Mouse (Mus musculus) limb, embryonic 14.5 days (tissue): Measurements from ENCODE around the gene Snrpd3. TPM values are rescaled to one million over a fixed set of nuclear protein-coding genes. Genes with fewer than 3 reads are reported as not detected.
A peak's percentile ranks its signal among the peaks of the same experiment; 100 is the strongest.

Experiments
- ATAC-seq: fragments of 200-750 bp; cut with Nextera tagmentation; 2 replicates; pipeline ENCODE4 v1.8.0; 2017; ENCODE audit warnings: low read depth, moderate number of reproducible peaks, moderate TSS enrichment; ENCODE audit not compliant: low FRiP score
- DNase-seq: peaks from one replicate; pipeline ENCODE4 v3.0.0-alpha.2; 2015; ENCODE audit warnings: low spot score
- H3K27ac ChIP-seq: fragments of 300-500 bp; sonication (generic); replicated peaks from 2 replicates; pipeline ENCODE4 v1.5.1; 2014; ENCODE audit warnings: low read depth, mild to moderate bottlenecking, low read length, moderate library complexity, mixed read lengths
- H3K27me3 ChIP-seq: fragments of 300-500 bp; sonication (generic); 2 replicates; pipeline ENCODE4 v1.6.1; 2014; ENCODE audit warnings: low read length, mixed read lengths; ENCODE audit not compliant: control insufficient read depth, insufficient read depth
- H3K36me3 ChIP-seq: fragments of 300-500 bp; sonication (generic); 2 replicates; pipeline ENCODE4 v1.6.1; 2014; ENCODE audit warnings: mild to moderate bottlenecking, low read length, moderate library complexity, mixed read lengths; ENCODE audit not compliant: control insufficient read depth, insufficient read depth
- H3K4me1 ChIP-seq: fragments of 300-500 bp; sonication (generic); 2 replicates; pipeline ENCODE4 v1.6.1; 2014; ENCODE audit warnings: antibody characterized with exemption, low read length, mixed read lengths; ENCODE audit not compliant: control insufficient read depth, insufficient read depth
- H3K4me2 ChIP-seq: fragments of 300-500 bp; sonication (generic); replicated peaks from 2 replicates; pipeline ENCODE4 v1.6.1; 2014; ENCODE audit warnings: low read depth, mild to moderate bottlenecking, low read length, moderate library complexity; ENCODE audit not compliant: severe bottlenecking
- H3K4me3 ChIP-seq: fragments of 300-500 bp; sonication (generic); replicated peaks from 2 replicates; pipeline ENCODE4 v1.5.1; 2014; ENCODE audit warnings: low read length
- H3K9ac ChIP-seq: fragments of 300-500 bp; sonication (generic); 2 replicates; pipeline ENCODE4 v1.6.1; 2014; ENCODE audit warnings: mild to moderate bottlenecking, low read depth, low read length, moderate library complexity; ENCODE audit not compliant: severe bottlenecking
- H3K9me3 ChIP-seq: fragments of 300-500 bp; sonication (generic); 2 replicates; pipeline ENCODE4 v1.6.1; 2016; ENCODE audit warnings: low read length; ENCODE audit not compliant: control insufficient read depth
- POLR2A ChIP-seq: fragments of 200-500 bp; IDR thresholded peaks from 2 replicates; pipeline ENCODE4 v1.8.0; 2012; ENCODE audit warnings: inconsistent platforms, mild to moderate bottlenecking, moderate library complexity, borderline replicate concordance; ENCODE audit not compliant: insufficient read depth, insufficient read length; ENCODE audit errors: extremely low read depth
- WGBS: fragments of 180-500 bp; shearing (Covaris S2); extraction: QIAGEN DNeasy Blood & Tissue Kit; methylation state at CpG from one replicate; pipeline ENCODE4 v1.1.7; 2014; 5-methylcytosine and 5-hydroxymethylcytosine counted together
- polyA plus RNA-seq, 2 experiments: library from polyadenylated mRNA; depleted of rRNA in 1 of 2; stranded (reverse) in 1 of 2; unstranded in 1 of 2; fragments of >200 nt; fragmentation: Nextera tagmentation in 1 of 2; extraction: Ambion mirVana in 1 of 2; gene quantifications; 2 replicates each; pipeline versions ENCODE4 v1.2.1 to v1.2.3; 2012 to 2014

Snrpd3 gene
- polyA plus RNA-seq, 2 experiments: 121 to 173 TPM

DNA sequence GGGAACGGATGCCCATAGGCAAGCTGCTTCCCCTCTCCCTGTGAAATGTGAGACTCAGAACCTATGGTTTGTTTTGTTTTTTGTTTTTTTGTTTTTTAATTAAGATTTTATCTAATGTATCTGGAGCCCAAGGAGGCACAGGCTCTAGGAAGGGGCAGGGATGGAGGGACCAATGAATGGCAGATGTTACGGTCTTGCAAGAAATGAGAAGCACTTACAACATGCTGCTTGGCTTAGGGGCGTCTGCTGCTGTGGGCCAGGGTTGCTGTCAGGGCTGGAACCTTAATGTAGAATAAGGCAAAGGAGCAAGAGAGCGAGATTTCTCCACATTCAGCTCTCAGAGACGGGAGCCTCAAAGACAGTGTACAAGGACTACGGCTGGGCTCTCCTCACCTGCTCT, 38.2 kb downstream of the Snrpd3 start:
- Histone ChIP-seq H3K27ac (no peak overlapping the region; the same call in 1 of the 2 replicates), H3K36me3 (no peaks in the 10 kb centered on the region), H3K4me3 (no peak overlapping the region), H3K9ac (no peak overlapping the region), H3K9me3 (no peaks in the 10 kb centered on the region), H3K27me3 (peaks cover 13% of the 10 kb centered on the region), H3K4me1 (peaks cover 26% of the 10 kb centered on the region), H3K4me2 (no peak overlapping the region)
- no peak for TF ChIP-seq POLR2A
- no peak for ATAC-seq
- WGBS: 73% methylated on average over 6 of the region's 6 CpGs
- DNase-seq: no peak

GRCm38 (mm10) chr10:75556026-75556425, 38.7 kb downstream of the Snrpd3 start:
- H3K27ac ChIP-seq: no peak overlapping the region; the same call in 1 of the 2 replicates
- DNase-seq (peak; percentile 27), ATAC-seq (no peak)
- no peak for TF ChIP-seq POLR2A
- H3K9me3 ChIP-seq: no peaks in the 10 kb centered on the region
- peaks cover 17% of the 10 kb centered on the region for H3K27me3 ChIP-seq
- no peak overlapping the region for H3K4me2 ChIP-seq
- H3K9ac ChIP-seq: no peak overlapping the region
- WGBS: 44% methylated on average over 9 of the region's 9 CpGs
- H3K4me3 ChIP-seq: no peak overlapping the region
- H3K36me3 ChIP-seq: no peaks in the 10 kb centered on the region
- peaks cover 26% of the 10 kb centered on the region for H3K4me1 ChIP-seq

- H3K4me1 ChIP-seq: peaks cover 26% of the 10 kb centered on the region
- H3K9ac ChIP-seq: no peak overlapping the region
- TF ChIP-seq POLR2A: no peak
- ATAC-seq (no peak), DNase-seq (no peak)
- no peak overlapping the region for H3K4me3 ChIP-seq
- WGBS: 29% methylated on average over 3 of the region's 3 CpGs
- H3K27me3 ChIP-seq: peaks cover 19% of the 10 kb centered on the region
- no peaks in the 10 kb centered on the region for H3K9me3 ChIP-seq
- H3K27ac ChIP-seq: no peak overlapping the region
- H3K36me3 ChIP-seq: no peaks in the 10 kb centered on the region
- no peak overlapping the region for H3K4me2 ChIP-seq
These were observed 41.2 kb downstream of the Snrpd3 start for GRCm38 (mm10) chr10:75558515-75558914.

- Histone ChIP-seq H3K9ac (peak overlapping the region; percentile 69; the same call in 1 of the 2 replicates), H3K27me3 (peaks cover 19% of the 10 kb centered on the region), H3K4me2 (peak overlapping the region; percentile 99), H3K4me1 (peaks cover 26% of the 10 kb centered on the region), H3K9me3 (no peaks in the 10 kb centered on the region), H3K4me3 (peak overlapping the region; percentile 59), H3K27ac (no peak overlapping the region), H3K36me3 (no peaks in the 10 kb centered on the region)
- 5% methylated on average over 14 of the region's 14 CpGs for WGBS
- no peak for TF ChIP-seq POLR2A
- ATAC-seq (no peak), DNase-seq (no peak)
These were observed 41.8 kb downstream of the Snrpd3 start for GRCm38 (mm10) chr10:75559041-75559675.

DNA sequence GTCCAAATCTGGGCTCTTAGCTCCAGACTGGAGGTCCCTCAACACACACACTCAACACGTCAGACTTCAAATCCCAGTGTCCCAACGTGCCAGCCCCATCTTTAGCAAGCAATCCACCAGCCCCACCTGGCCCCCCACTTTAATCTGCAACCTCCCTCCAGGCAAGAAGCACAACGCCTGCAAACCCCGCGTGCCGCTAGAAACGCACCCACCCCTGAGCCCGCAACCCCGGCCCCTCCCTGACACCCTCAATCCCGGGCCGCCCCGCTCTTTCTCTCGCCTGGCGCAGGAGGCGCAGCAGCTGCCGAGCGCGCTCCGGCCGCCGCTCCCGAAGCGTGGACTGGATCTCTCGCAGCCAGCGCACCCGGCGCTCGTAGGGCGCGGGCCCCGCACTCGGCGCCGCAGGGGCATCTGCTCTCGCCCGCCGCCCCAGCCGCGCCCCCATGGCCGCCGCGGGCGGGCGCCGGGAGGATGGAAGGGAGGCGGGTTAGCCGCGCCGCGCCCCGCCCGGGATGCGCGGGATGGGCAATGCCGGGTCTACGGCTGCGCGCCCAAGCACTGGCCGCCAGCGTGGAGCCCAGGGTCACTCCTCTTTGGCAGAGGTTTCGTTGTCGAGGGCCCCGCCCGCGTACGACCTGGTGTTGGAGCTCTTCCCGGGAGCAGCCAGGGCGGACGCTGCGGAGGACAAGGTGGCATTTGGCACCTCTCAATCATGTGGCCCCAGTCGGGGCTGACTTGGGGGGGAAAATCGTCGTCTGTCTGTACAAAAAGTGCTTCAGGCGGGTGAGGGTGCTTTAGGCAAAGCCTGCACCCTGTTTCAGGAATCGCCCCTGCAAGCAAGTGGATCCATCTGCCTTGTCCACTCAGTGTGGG, 42.6 kb downstream of the Snrpd3 start, which contains the start of gene Lrrc75b:
TSS of gene Lrrc75b (minus strand) at position 655 of the 873 bp plus-strand sequence.
- no peak for TF ChIP-seq POLR2A
- Histone ChIP-seq H3K9ac (peak within 1 kb of the TSS; percentile 69), H3K27me3 (peaks cover 19% of the 10 kb centered on the region), H3K36me3 (no peaks in the 10 kb centered on the region), H3K4me2 (peak within 1 kb of the TSS; percentile 99), H3K27ac (no peak within 1 kb of the TSS), H3K4me3 (peak within 1 kb of the TSS; percentile 59), H3K9me3 (no peaks in the 10 kb centered on the region), H3K4me1 (peaks cover 26% of the 10 kb centered on the region)
- under 1% methylated on average over 69 of the region's 75 CpGs for WGBS
- DNase-seq (no peak), ATAC-seq (no peak)
